Mouse (Mus musculus) limb, embryonic 11.5 days (tissue): ENCODE results near the gene Mymk. TPM values are rescaled to one million over a fixed set of nuclear protein-coding genes. Genes with fewer than 3 reads are reported as not detected.

ENCODE experiments used
- polyA plus RNA-seq: library from polyadenylated mRNA; unstranded; fragments of >200 nt; fragmentation: Nextera tagmentation; extraction: Ambion mirVana; gene quantifications from 2 replicates; pipeline ENCODE4 v1.2.1, GENCODE M21; 2014

Mymk gene
- polyA plus RNA-seq, 1 experiment from 2014 or later, result 6.2 TPM

Other genes starting within 250 kb of the Mymk start
- not detected in 2 replicates for gene Abo, start 207.2 kb downstream of the Mymk start, polyA plus RNA-seq
- gene Surf6, start 169.3 kb downstream of the Mymk start, polyA plus RNA-seq, result 15.2 and 16.9 TPM in 2 replicates
- gene Med22, start 161.5 kb downstream of the Mymk start, polyA plus RNA-seq, result 46.7 and 50.7 TPM in 2 replicates
- 757 and 772 TPM in 2 replicates for gene Rpl7a, start 161.4 kb downstream of the Mymk start, polyA plus RNA-seq
- gene Surf2, start 155.8 kb downstream of the Mymk start, polyA plus RNA-seq, result 42.2 and 45.1 TPM in 2 replicates
- 45.0 and 47.8 TPM in 2 replicates for gene Surf1, start 155.6 kb downstream of the Mymk start, polyA plus RNA-seq
- 194 and 195 TPM in 2 replicates for gene Surf4, start 138.3 kb downstream of the Mymk start, polyA plus RNA-seq
- gene Stkld1, start 138.1 kb downstream of the Mymk start, polyA plus RNA-seq, result 0.08 TPM in 1 of 2 replicates, not detected in the other
- 63.0 and 66.3 TPM in 2 replicates for gene Rexo4, start 107.8 kb downstream of the Mymk start, polyA plus RNA-seq
- 0.05 and 0.06 TPM in 2 replicates for gene Adamts13, start 98.8 kb downstream of the Mymk start, polyA plus RNA-seq
- 86.7 and 92.9 TPM in 2 replicates for gene Cacfd1, start 62.3 kb downstream of the Mymk start, polyA plus RNA-seq
- gene Slc2a6, start 44.2 kb downstream of the Mymk start, polyA plus RNA-seq, result 0.72 and 1.3 TPM in 2 replicates
- 9.4 and 10.2 TPM in 2 replicates for gene Adamtsl2, start 7.2 kb upstream of the Mymk start, polyA plus RNA-seq
- gene Fam163b, start 70.3 kb upstream of the Mymk start, polyA plus RNA-seq, result 0.71 and 1.3 TPM in 2 replicates
- gene Dbh, start 93.1 kb upstream of the Mymk start, polyA plus RNA-seq, result 0.05 TPM in 1 of 2 replicates, not detected in the other
- gene Sardh, start 176.2 kb upstream of the Mymk start, polyA plus RNA-seq, result 3.0 and 3.5 TPM in 2 replicates